Mouse (Mus musculus): ENCODE data around the gene Thrb.

GRCm38 (mm10) chr14:17850355-17850754 lies 190.3 kb downstream of the Thrb start:
- TF ChIP-seq GATA1 (IDR thresholded peaks at IDR 0.05; ENCODE audit: borderline replicate concordance, low read length) (no peak), FLI1 (IDR thresholded peaks at IDR 0.05; ENCODE audit: low read length) (no peak)
